Mouse (Mus musculus) gastrocnemius, postnatal 4 days (tissue): ENCODE measurements at regions not wholly inside any gene's neighbourhood (a gene's known extent, or its start where the extent isn't known, plus 50 kb on each side); places are given as distances from the start of the nearest gene placed in this dataset.

ENCODE experiments used
- DNase-seq, 2 experiments: peaks; one replicate each; pipeline ENCODE4 v3.0.0; 2021 to 2022; ENCODE audit warnings: low spot score in 2 of 2, mixed read lengths in 2 of 2

- DNase-seq = no peak
These were observed 147.6 kb upstream of the Zc3h12a start for GRCm38 (mm10) chr4:125275259-125275658.

- DNase-seq = no peak
These were observed 143.3 kb upstream of the Zc3h12a start for GRCm38 (mm10) chr4:125270951-125271350.

- no peak for DNase-seq
These were observed 138.6 kb upstream of the Zc3h12a start for GRCm38 (mm10) chr4:125266212-125266611.

GRCm38 (mm10) chr4:125265575-125265974 is 137.9 kb upstream of the Zc3h12a start:
- DNase-seq = peak in 1 of 2 experiments; percentile 22

- no peak for DNase-seq
These were observed 137.4 kb upstream of the Zc3h12a start for GRCm38 (mm10) chr4:125265065-125265464.

- DNase-seq = no peak
These were observed 133.9 kb upstream of the Zc3h12a start for GRCm38 (mm10) chr4:125261547-125261946.

- DNase-seq = no peak
These were observed 131.7 kb upstream of the Zc3h12a start for GRCm38 (mm10) chr4:125259306-125259705.

GRCm38 (mm10) chr4:125257916-125258315 is 130.3 kb upstream of the Zc3h12a start:
- DNase-seq = no peak

GRCm38 (mm10) chr4:125253161-125253560 is 125.5 kb upstream of the Zc3h12a start:
- DNase-seq = no peak

- DNase-seq = no peak
These were observed 124.6 kb upstream of the Zc3h12a start for GRCm38 (mm10) chr4:125252228-125252627.

GRCm38 (mm10) chr4:125249061-125249460 is 121.4 kb upstream of the Zc3h12a start:
- DNase-seq = no peak

GRCm38 (mm10) chr4:125246171-125246570 is 118.5 kb upstream of the Zc3h12a start:
- DNase-seq = no peak

GRCm38 (mm10) chr4:125242512-125242911 is 114.9 kb upstream of the Zc3h12a start:
- DNase-seq = no peak

- DNase-seq = no peak
These were observed 114.1 kb upstream of the Zc3h12a start for GRCm38 (mm10) chr4:125241577-125242262.

GRCm38 (mm10) chr4:125231711-125232260 is 104.1 kb upstream of the Zc3h12a start:
- no peak for DNase-seq

GRCm38 (mm10) chr4:125227194-125227593 is 99.6 kb upstream of the Zc3h12a start:
- no peak for DNase-seq

GRCm38 (mm10) chr4:125222922-125223321 is 95.3 kb upstream of the Zc3h12a start:
- DNase-seq = no peak

GRCm38 (mm10) chr4:125220314-125220713 is 92.7 kb upstream of the Zc3h12a start:
- DNase-seq = no peak

GRCm38 (mm10) chr4:125219209-125219608 is 91.6 kb upstream of the Zc3h12a start:
- DNase-seq = no peak

- DNase-seq = no peak
These were observed 86.7 kb upstream of the Zc3h12a start for GRCm38 (mm10) chr4:125214306-125214705.

- no peak for DNase-seq
These were observed 84.5 kb upstream of the Zc3h12a start for GRCm38 (mm10) chr4:125212176-125212530.

GRCm38 (mm10) chr4:125211459-125212175 is 84.0 kb upstream of the Zc3h12a start:
- peak in 1 of 2 experiments; percentile 13 for DNase-seq
